Mouse (Mus musculus) ovary, postnatal 36 days (tissue): ENCODE results near the gene Ptprb.

Experiments used
- DNase-seq: peaks from one replicate; pipeline ENCODE4 v3.0.0; 2022; ENCODE audit warnings: low spot score, mixed read lengths

Gene Ptprb

GRCm38 (mm10) chr10:116374111-116374510 lies 98.8 kb downstream of the Ptprb start:
- no peak for DNase-seq

- no peak for DNase-seq
Measured at GRCm38 (mm10) chr10:116376853-116377252, 101.5 kb downstream of the Ptprb start.

DNA sequence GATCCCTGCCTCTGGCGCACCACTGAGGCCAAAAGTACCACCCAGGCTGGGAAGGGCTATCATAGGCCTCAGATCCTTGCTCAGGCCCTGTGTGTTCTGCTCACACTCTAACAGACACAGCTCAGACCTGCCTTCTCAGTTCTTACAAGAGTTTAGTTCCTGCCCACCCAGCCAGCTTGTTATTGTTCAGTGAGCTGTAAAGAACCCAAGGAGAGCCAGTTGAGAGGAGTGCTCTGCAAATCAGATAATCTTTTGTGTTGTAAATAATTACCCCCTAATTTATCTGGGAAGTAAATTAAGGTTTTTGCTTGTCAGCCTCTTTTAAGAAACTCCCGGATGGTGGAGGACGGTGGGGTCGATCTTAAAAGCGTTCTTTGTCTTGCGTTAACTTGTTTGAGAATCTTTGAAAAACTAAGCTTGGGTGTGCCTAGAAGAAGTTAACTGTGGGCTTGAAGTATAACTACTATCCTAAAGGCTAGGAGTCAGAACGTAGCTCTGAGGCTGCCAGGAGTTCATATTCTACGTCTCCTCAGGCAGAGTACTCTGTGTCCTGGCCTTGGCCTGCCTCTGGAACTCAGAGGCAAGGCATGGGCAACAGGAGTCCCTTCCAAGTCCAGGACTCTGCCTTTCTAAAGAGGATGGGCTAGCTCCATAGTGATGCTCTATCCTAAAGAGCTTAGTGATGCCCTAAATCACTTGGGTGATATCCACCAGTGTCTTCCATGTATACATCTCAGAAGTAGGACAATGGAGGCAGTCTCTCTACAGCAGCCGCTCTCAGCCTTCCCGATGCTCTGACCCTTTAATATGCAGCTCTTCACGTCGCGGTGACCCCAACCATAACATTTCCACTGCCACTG lies 107.7 kb downstream of the Ptprb start:
- no peak for DNase-seq

DNA sequence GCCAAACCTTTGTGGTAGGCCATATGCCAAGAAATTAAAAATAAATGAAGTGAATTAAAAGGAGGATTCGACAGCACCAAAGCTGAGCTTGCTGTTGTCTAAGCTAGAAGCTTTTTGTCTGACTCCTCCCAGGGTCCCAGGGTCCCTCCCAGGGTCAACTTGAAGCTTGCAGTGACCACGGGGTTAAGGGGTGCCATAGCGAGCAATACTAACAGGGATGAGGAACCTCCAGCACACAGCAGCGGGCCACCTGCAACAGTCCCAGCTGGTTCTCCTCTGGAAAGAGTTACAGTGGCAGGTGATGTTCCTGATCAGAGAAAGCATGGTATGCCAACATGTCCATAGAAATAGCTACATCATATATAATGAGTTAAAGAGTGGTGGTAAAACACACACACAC lies 109.1 kb downstream of the Ptprb start:
- DNase-seq, result no peak

DNA sequence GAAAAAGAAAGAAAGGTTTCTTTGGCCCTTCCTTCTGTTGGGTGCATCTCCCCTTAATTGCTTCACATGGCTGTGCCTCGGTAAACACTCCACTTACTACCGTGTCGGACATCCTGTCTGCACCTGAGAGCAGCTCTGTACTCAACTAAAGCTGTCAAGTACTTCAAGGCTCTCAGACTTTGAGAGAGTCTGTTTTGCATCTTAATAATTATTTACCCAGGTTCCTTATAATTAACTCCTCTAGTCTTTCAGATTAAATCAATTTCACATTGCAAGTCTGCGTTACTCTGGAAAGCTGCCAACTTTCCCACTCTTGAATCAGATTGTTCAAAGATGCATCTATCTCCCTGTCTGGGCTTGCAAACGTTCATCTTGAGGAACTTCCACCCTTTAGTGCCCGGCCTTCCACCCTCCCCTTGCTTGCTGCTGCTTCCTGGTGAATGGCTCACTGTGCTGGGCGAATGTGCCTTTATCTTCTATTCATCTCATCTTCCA lies 111.1 kb downstream of the Ptprb start:
- DNase-seq, result no peak

DNA sequence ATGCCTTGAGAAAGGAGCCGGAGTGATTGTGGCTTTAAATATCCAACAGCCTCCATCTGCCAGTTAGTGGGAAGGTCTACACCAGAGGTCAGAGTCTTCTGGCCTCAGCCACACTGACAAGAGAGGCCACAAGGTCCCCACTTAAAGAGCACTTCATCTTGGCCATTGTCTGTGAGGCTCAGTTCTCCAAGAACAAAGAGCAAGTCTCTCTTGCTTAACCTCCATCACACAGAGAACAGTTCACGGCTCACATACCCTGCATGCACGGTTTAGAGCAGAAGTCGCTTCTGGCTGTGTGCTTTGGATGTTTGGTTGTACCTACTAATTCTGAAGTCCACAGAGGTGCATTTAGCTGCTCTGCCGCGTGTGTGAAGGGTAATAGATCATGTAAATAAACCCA lies 113.5 kb downstream of the Ptprb start:
- DNase-seq, result no peak

DNA sequence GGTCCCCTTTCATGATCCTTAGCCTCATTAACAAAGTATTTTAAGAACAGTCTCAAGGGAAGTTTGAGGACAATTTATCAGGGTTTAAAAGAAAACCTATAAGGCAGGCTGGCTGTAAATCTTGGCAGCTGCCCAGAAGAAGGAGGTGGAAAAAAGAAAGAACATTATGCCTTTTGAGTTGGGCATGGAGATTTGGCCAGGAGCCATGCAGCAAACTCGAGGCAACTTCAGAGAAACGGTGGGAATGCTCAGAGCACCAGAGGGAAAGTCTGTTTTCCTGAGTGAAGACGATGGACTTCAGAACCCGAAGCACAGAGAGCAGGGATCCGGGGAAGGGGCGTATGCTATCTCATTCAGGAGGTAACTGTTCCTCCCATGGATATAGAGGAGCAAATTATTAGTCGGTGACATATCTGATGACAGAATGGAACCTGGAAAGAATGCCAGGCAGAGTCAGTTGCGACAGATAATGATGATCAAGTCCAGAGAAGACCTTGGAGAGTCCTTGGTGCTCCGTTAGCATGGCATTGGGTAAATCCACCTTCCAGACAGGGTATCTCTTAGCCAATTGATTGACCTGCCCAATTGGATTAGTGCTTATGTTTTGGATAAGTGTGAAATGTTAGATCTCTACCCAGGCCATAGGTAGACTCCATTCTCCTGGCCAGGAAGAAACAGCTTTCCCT lies 118.6 kb downstream of the Ptprb start:
- DNase-seq, result peak; percentile 31

DNA sequence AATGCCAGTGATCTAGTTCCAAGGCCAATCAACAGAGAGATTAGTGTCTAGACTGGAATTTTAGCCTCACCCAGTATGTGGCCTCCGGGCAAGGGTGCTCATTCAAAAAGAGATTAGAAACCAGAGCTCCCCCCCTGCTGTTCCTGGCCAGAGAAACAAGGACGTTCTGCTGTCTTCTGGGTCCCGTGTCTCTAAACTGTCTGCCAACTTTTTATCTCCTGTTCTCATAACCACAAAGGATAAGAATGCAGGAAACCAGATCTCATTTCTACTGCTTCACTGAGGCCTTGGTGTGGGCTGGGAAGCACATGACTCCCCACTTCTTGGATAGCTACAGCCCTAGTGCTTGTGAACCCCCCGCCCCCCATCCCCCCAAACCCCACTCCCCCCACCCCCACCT lies 119.3 kb downstream of the Ptprb start:
- DNase-seq, result peak; percentile 55

- no peak for DNase-seq
Measured at GRCm38 (mm10) chr10:116396279-116396678, 121.0 kb downstream of the Ptprb start.

- DNase-seq, result no peak
Measured at GRCm38 (mm10) chr10:116396966-116397365, 121.6 kb downstream of the Ptprb start.

DNA sequence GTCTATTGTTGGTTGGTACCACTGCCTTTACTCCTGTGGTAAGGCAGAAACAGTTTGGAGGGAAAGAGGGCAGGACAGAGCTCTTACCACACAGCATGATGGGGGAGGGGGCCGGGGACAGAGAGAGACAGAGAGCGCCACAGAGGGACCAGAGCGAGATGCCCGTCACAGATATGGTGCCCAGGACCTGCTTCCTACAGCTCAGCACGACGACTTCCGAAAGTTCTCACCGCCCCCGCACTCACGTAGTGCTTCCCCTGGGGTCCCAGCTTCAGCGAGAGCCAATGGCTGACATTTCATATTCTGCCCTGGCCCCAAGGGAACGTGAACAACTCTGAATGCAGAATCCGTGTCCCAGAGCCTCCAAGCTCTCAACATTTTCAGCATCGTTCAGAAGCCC lies 122.2 kb downstream of the Ptprb start:
- no peak for DNase-seq

DNA sequence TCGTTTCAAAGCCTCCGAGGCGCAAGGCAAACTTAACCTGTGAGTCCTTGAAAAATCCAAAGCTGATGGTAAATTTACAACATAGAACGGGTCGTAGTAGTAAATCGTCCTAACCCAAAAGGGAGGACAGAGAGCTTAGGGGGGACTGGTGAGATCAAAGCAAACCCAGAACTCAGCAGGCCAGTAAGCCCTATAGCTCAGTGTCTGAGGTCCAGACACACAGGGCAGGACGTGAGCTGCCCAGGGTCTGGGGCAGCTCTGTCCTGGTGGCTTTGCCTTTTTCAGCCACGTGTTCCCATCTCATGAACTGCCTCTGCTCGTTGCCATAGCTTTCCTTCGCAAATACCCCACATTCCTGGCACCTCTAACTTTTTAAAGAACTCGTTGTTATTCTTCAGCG lies 122.7 kb downstream of the Ptprb start:
- DNase-seq, result no peak

- DNase-seq, result no peak
Measured at GRCm38 (mm10) chr10:116402742-116403425, 127.6 kb downstream of the Ptprb start.

DNA sequence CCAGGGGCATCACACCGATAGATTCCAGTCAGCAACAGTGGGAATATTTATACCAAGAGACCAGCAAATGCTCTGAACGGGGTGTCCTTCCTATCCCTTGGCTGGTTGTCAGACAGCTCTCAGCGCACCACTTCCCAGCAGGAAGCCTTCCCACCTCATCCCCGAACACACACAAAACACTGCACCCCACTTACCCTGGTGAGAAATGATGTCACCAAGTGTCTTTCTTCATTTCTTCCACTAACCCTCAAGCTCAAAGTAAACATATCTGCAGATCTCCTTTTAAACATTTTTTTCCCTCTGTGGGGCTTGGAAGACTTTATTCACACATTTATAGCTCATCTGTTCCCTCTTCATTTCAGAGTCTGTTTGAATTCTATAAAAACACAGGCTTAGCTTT lies 128.4 kb downstream of the Ptprb start:
- no peak for DNase-seq

- DNase-seq, result no peak
Measured at GRCm38 (mm10) chr10:116405011-116405410, 129.7 kb downstream of the Ptprb start.

- DNase-seq, result no peak
Measured at GRCm38 (mm10) chr10:116407684-116408359, 132.5 kb downstream of the Ptprb start.

DNA sequence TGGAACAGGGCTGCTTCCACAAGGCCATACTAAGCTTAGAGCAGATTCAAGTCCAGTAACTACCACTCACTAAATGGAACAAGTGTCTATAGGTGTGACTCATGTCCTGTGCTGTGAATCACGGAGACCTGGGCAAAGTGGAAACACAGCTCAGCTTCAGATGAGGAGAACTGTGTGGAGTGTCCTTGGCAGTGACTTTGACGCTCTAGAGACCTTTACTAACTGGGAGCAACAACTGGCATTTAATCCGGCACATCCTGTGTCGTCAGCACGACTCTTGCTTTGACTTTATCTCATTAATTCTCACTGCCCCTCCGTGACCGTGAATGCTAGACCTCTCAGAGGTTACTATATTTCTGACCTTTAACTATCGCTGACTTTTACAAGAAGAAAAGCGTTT lies 135.5 kb downstream of the Ptprb start:
- no peak for DNase-seq

DNA sequence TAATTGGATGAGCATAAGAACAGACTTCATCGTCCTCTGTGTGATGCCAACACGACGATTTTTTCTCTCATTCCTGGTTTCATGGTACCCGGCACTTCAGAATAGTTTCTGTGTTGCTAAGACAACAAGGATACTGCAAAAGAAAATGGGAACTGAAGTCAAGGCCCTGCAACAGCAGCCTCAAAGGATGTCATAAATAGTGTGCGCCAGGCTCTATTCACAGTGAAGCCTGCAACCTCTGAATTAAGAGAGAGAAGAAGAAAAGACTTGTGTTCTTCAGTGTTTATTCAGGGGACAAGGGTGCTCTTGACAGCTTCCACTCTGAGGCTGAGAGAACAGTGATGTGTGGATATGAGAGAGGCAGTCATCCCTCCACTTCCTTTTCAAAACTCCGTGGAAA lies 140.8 kb downstream of the Ptprb start:
- no peak for DNase-seq

DNA sequence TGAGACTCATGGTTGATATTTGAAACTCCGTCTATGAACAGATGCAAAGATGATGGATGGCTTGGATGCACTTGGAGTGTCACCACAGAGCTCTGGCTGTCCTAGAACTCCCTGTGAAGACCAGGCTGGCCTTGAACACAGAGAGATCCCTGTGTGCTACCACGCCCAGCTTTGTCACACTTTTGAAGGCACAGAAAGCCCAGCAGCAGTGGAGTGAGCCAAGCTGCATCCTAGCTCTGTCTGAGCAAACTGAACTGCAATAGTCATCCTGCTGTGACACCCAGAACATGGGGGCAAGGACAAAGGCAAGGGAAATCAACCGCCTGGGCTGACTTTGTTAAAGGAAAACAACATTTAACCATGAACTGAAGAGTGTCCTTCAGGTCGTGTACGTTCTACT lies 141.4 kb downstream of the Ptprb start:
- DNase-seq, result no peak

DNA sequence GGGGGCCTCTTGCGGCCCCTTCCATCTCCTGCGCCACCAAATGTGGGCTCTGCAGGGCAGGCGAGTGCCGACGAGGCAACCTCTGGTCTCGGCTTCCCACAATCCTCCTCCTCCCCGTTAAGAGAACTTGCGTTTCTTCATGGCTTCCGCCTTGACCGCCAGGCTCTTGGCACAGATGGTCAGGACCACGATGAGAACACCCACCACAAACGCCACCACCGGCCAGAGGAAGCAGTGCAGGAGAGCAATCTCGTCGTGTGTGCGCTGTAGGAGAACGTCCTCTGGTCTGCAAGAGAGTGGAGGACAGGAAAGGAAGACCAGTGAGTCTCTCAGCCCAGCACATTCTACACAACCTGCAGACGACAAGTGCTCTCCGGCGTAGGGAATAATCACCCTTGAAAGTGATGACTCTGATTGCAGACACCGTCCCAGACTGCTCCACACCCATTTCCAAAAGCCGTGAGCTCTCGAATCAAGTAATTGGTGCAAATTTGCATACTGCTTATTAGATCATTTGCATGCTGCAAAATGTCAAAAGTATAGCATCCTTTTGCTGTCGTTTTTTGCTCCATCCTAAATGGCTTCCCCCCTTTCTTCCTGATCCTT lies 142.9 kb downstream of the Ptprb start:
- DNase-seq, result no peak

GRCm38 (mm10) chr10:116420976-116421375 lies 145.7 kb downstream of the Ptprb start:
- no peak for DNase-seq

DNA sequence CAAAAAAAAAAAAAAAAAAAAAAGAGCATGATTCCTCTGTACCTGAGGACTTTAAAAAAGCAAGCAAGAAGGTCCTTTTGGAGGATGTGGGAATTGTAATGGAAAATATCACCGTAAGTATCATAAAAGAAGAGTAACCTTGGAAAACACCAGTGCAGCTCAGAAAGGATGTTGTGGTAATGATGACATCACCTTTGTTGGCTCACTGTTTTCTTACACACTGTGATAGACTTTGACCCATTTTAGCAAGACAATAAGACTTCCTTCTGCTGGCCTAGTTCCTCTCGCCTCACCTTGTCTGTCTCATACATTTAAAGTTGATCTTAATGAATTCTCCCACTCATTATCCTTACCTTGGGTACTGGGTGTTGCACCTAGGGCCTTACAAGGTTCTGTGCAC lies 147.2 kb downstream of the Ptprb start:
- DNase-seq, result no peak
